ENCODE assay signal across 14 mouse cellular contexts in genomic region chr2:51912740-51913139, GRCm38 (mm10). TPM values are rescaled to one million over a fixed set of nuclear protein-coding genes. Genes with fewer than 3 reads are reported as not detected.
DNase-seq lines count a peak whose midpoint lies in the region; ATAC-seq and TF ChIP-seq lines count a peak whose summit lies in the region.
"Had no signal": no experiment of that assay in that cellular context is flagged by ENCODE, and none has a peak within 500 bp of the region (broad histone marks: within the 10 kb centered on the region; RNA-seq: fewer than 3 reads in every experiment).

No protein-coding gene starts in this region.

- DNase-seq in heart, embryonic 10.5 days (ENCODE audit: low spot score) = peak; percentile 74
- no peak for DNase-seq in heart, adult 18-20 months
- DNase-seq in stomach, postnatal 0 days (ENCODE audit: low spot score) = no peak
- peak; percentile 71 for DNase-seq in limb, embryonic 14.5 days (ENCODE audit: low spot score)
- DNase-seq in frontal cortex, adult 2 months (ENCODE audit: extremely low spot score in 1 of 2, low spot score in 1 of 2) = no peak
- DNase-seq: adrenal gland, adult 2 months; B cell, adult 2 months had no signal

- no peaks in the 10 kb centered on the region for H3K36me3 ChIP-seq in heart, embryonic 10.5 days
- no peaks in the 10 kb centered on the region for H3K36me3 ChIP-seq in stomach, embryonic 14.5 days (ENCODE audit: control insufficient read depth, insufficient read depth, low read length)
- no peaks in the 10 kb centered on the region for H3K36me3 ChIP-seq in stomach, postnatal 0 days (ENCODE audit: control insufficient read depth, insufficient read depth, low read length)
- H3K36me3 ChIP-seq in limb, embryonic 14.5 days (ENCODE audit: control insufficient read depth, insufficient read depth, low read length) = no peaks in the 10 kb centered on the region
- H3K36me3 ChIP-seq in stomach, embryonic 16.5 days (ENCODE audit: control insufficient read depth, insufficient read depth, low read length) = no peaks in the 10 kb centered on the region
- no peaks in the 10 kb centered on the region for H3K36me3 ChIP-seq in forebrain, embryonic 12.5 days (replicated peaks)
- H3K36me3 ChIP-seq: embryonic facial prominence, embryonic 15.5 days; liver, embryonic 12.5 days; midbrain, embryonic 13.5 days had no signal

- peak; percentile 33; the same call in 1 of the 2 replicates for ATAC-seq in stomach, embryonic 14.5 days (ENCODE audit: insufficient number of reproducible peaks, insufficient read depth, low FRiP score, low read depth)
- no peak for ATAC-seq in stomach, postnatal 0 days (ENCODE audit: low FRiP score, low TSS enrichment)
- ATAC-seq in limb, embryonic 14.5 days (ENCODE audit: low FRiP score, low read depth) = peak; percentile 16; the same call in 1 of the 2 replicates
- ATAC-seq in stomach, embryonic 16.5 days (ENCODE audit: insufficient read depth, low FRiP score) = peak; percentile 60; the same call in 1 of the 2 replicates
- ATAC-seq in forebrain, embryonic 12.5 days (ENCODE audit: low FRiP score) = no peak
- ATAC-seq: liver, embryonic 12.5 days; midbrain, embryonic 13.5 days had no signal

- no peaks in the 10 kb centered on the region for H3K27me3 ChIP-seq in heart, embryonic 10.5 days (ENCODE audit: insufficient read depth, poor library complexity, severe bottlenecking)
- H3K27me3 ChIP-seq in stomach, embryonic 14.5 days (ENCODE audit: control insufficient read depth, insufficient read depth, low read length) = no peaks in the 10 kb centered on the region
- no peaks in the 10 kb centered on the region for H3K27me3 ChIP-seq in stomach, postnatal 0 days (ENCODE audit: control insufficient read depth, insufficient read depth, low read length)
- H3K27me3 ChIP-seq in limb, embryonic 14.5 days (ENCODE audit: control insufficient read depth, insufficient read depth, low read length) = no peaks in the 10 kb centered on the region
- H3K27me3 ChIP-seq in stomach, embryonic 16.5 days (ENCODE audit: control insufficient read depth, insufficient read depth, low read length) = no peaks in the 10 kb centered on the region
- no peaks in the 10 kb centered on the region for H3K27me3 ChIP-seq in forebrain, embryonic 12.5 days
- H3K27me3 ChIP-seq: embryonic facial prominence, embryonic 15.5 days; liver, embryonic 12.5 days; midbrain, embryonic 13.5 days had no signal

- H3K4me2 ChIP-seq in stomach, embryonic 14.5 days (replicated peaks; ENCODE audit: low read depth, low read length) = peak overlapping the region; percentile 22; the same call in 1 of the 2 replicates
- no peak overlapping the region; the same call in 1 of the 2 replicates for H3K4me2 ChIP-seq in stomach, postnatal 0 days (replicated peaks; ENCODE audit: low read depth)
- H3K4me2 ChIP-seq in limb, embryonic 14.5 days (replicated peaks; ENCODE audit: low read depth, low read length, severe bottlenecking) = no peak overlapping the region
- H3K4me2 ChIP-seq in stomach, embryonic 16.5 days (ENCODE audit: low read depth, low read length) = no peak overlapping the region
- no peak overlapping the region for H3K4me2 ChIP-seq in forebrain, embryonic 12.5 days
- H3K4me2 ChIP-seq: embryonic facial prominence, embryonic 15.5 days; liver, embryonic 12.5 days; midbrain, embryonic 13.5 days had no signal

- peaks cover 7% of the 10 kb centered on the region; the same call in 1 of the 2 replicates for H3K4me1 ChIP-seq in heart, embryonic 10.5 days
- peaks cover 12% of the 10 kb centered on the region; the same call in 1 of the 2 replicates for H3K4me1 ChIP-seq in stomach, embryonic 14.5 days (ENCODE audit: control insufficient read depth, insufficient read depth, low read length)
- 0 out of 2 replicates have a peak, but pooled peaks cover 2% of the 10 kb centered on the region for H3K4me1 ChIP-seq in stomach, postnatal 0 days (replicated peaks; ENCODE audit: control insufficient read depth, insufficient read depth)
- peaks cover 22% of the 10 kb centered on the region for H3K4me1 ChIP-seq in limb, embryonic 14.5 days (ENCODE audit: control insufficient read depth, insufficient read depth, low read length)
- H3K4me1 ChIP-seq in stomach, embryonic 16.5 days (ENCODE audit: control insufficient read depth, insufficient read depth, low read length) = no peaks in the 10 kb centered on the region; the same call in 1 of the 2 replicates
- peaks cover 4% of the 10 kb centered on the region; the same call in 1 of the 2 replicates for H3K4me1 ChIP-seq in forebrain, embryonic 12.5 days
- H3K4me1 ChIP-seq: liver, embryonic 12.5 days; midbrain, embryonic 13.5 days had no signal

- no peaks in the 10 kb centered on the region for H3K9me3 ChIP-seq in heart, embryonic 10.5 days
- H3K9me3 ChIP-seq in stomach, embryonic 14.5 days (ENCODE audit: control insufficient read depth, low read depth, low read length) = no peaks in the 10 kb centered on the region
- H3K9me3 ChIP-seq in stomach, postnatal 0 days (ENCODE audit: control insufficient read depth, low read length) = no peaks in the 10 kb centered on the region
- no peaks in the 10 kb centered on the region for H3K9me3 ChIP-seq in limb, embryonic 14.5 days (ENCODE audit: control insufficient read depth, low read length)
- H3K9me3 ChIP-seq in stomach, embryonic 16.5 days (replicated peaks; ENCODE audit: control insufficient read depth, low read length) = no peaks in the 10 kb centered on the region
- no peaks in the 10 kb centered on the region for H3K9me3 ChIP-seq in forebrain, embryonic 12.5 days
- H3K9me3 ChIP-seq: embryonic facial prominence, embryonic 15.5 days; liver, embryonic 12.5 days; midbrain, embryonic 13.5 days had no signal

- no peak overlapping the region for H3K9ac ChIP-seq in stomach, embryonic 14.5 days (replicated peaks; ENCODE audit: low read depth, low read length)
- H3K9ac ChIP-seq in stomach, postnatal 0 days (ENCODE audit: low read length) = no peak overlapping the region
- H3K9ac ChIP-seq in limb, embryonic 14.5 days (ENCODE audit: low read depth, low read length, severe bottlenecking) = no peak overlapping the region
- H3K9ac ChIP-seq in stomach, embryonic 16.5 days (ENCODE audit: low read length) = no peak overlapping the region
- no peak overlapping the region for H3K9ac ChIP-seq in forebrain, embryonic 12.5 days
- H3K9ac ChIP-seq: embryonic facial prominence, embryonic 15.5 days; liver, embryonic 12.5 days; midbrain, embryonic 13.5 days had no signal

- TF ChIP-seq CTCF in stomach, postnatal 0 days (IDR thresholded peaks at IDR 0.05; ENCODE audit: low read depth) = no peak

- peak overlapping the region; percentile 64 for H3K27ac ChIP-seq in heart, embryonic 10.5 days
- peak overlapping the region; percentile 88 for H3K27ac ChIP-seq in stomach, embryonic 14.5 days (ENCODE audit: low read length)
- no peak overlapping the region for H3K27ac ChIP-seq in stomach, postnatal 0 days (replicated peaks)
- no peak overlapping the region for H3K27ac ChIP-seq in limb, embryonic 14.5 days (replicated peaks; ENCODE audit: low read depth, low read length)
- peak overlapping the region; percentile 80 for H3K27ac ChIP-seq in stomach, embryonic 16.5 days (ENCODE audit: low read length)
- H3K27ac ChIP-seq in forebrain, embryonic 12.5 days = no peak overlapping the region
- H3K27ac ChIP-seq: embryonic facial prominence, embryonic 15.5 days; layer of hippocampus, adult 2 months; liver, embryonic 12.5 days; midbrain, embryonic 13.5 days had no signal

- TF ChIP-seq POLR2A in limb, embryonic 14.5 days (IDR thresholded peaks at IDR 0.05; ENCODE audit: borderline replicate concordance, extremely low read depth, insufficient read depth, insufficient read length) = no peak

- WGBS in heart, embryonic 10.5 days = 25% methylated on average over 6 of the region's 6 CpGs
- 14% methylated on average over 6 of the region's 6 CpGs for WGBS in stomach, embryonic 14.5 days
- WGBS in stomach, postnatal 0 days = 23% methylated on average over 6 of the region's 6 CpGs
- WGBS in limb, embryonic 14.5 days = 9% methylated on average over 6 of the region's 6 CpGs
- 17% methylated on average over 6 of the region's 6 CpGs for WGBS in stomach, embryonic 16.5 days
- WGBS in forebrain, embryonic 12.5 days = 71% methylated on average over 6 of the region's 6 CpGs

- H3K4me3 ChIP-seq in heart, embryonic 10.5 days = no peak overlapping the region
- no peak overlapping the region for H3K4me3 ChIP-seq in stomach, embryonic 14.5 days (ENCODE audit: low read depth, low read length)
- no peak overlapping the region for H3K4me3 ChIP-seq in stomach, postnatal 0 days (ENCODE audit: low read depth, low read length)
- H3K4me3 ChIP-seq in limb, embryonic 14.5 days (replicated peaks; ENCODE audit: low read length) = no peak overlapping the region
- H3K4me3 ChIP-seq in stomach, embryonic 16.5 days (replicated peaks; ENCODE audit: low read length) = no peak overlapping the region
- H3K4me3 ChIP-seq in forebrain, embryonic 12.5 days (replicated peaks) = no peak overlapping the region
- H3K4me3 ChIP-seq: embryonic facial prominence, embryonic 15.5 days; layer of hippocampus, adult 2 months; liver, embryonic 12.5 days; midbrain, embryonic 13.5 days had no signal

- no peak for TF ChIP-seq EP300 in stomach, postnatal 0 days (optimal IDR thresholded peaks at IDR 0.05)

RNA-seq across cellular contexts. Expression of gene Rbm43, which starts 22.2 kb away (rescaled TPM):
- polyA plus RNA-seq in heart, embryonic 10.5 days (2016; fragmentation: Nextera tagmentation; extraction: Ambion mirVana) = 10.4 and 10.7 TPM in 2 replicates
- total RNA-seq in heart, adult 18-20 months (2021) = 1 to 10 TPM; 4.0 to 5.2 TPM
- 18.7 and 19.0 TPM in 2 replicates for polyA plus RNA-seq in stomach, embryonic 14.5 days (2014; fragmentation: Nextera tagmentation; extraction: Ambion mirVana)
- polyA plus RNA-seq in stomach, postnatal 0 days (2015; fragmentation: Nextera tagmentation; extraction: Ambion mirVana) = 8.0 and 8.4 TPM in 2 replicates
- 9.6 and 10.8 TPM in 2 replicates for polyA plus RNA-seq in limb, embryonic 14.5 days (2012; rRNA removed)
- polyA plus RNA-seq in limb, embryonic 14.5 days (2014; fragmentation: Nextera tagmentation; extraction: Ambion mirVana) = 17.4 and 18.5 TPM in 2 replicates
- 15.1 and 16.5 TPM in 2 replicates for polyA plus RNA-seq in stomach, embryonic 16.5 days (2015; fragmentation: Nextera tagmentation; extraction: Ambion mirVana)
- polyA plus RNA-seq in forebrain, embryonic 12.5 days (2016; fragmentation: Nextera tagmentation; extraction: Ambion mirVana) = 5.4 and 6.8 TPM in 2 replicates
- 13.3 and 14.6 TPM in 2 replicates for polyA plus RNA-seq in frontal cortex, adult 2 months (2012; rRNA removed)

Comparison
In these comparisons a context has a peak if more than half of its experiments do, and no peak if none do; other contexts are left out.
1. DNase-seq: peak in heart, embryonic 10.5 days (single experiment) and limb, embryonic 14.5 days (single experiment); none in heart, adult 18-20 months (0 of 2), stomach, postnatal 0 days (single experiment) and frontal cortex, adult 2 months (0 of 2).
2. H3K27ac ChIP-seq: peak in heart, embryonic 10.5 days (single experiment), stomach, embryonic 14.5 days (single experiment) and stomach, embryonic 16.5 days (single experiment); none in stomach, postnatal 0 days (single experiment), limb, embryonic 14.5 days (single experiment) and forebrain, embryonic 12.5 days (single experiment).
3. ATAC-seq: peak in stomach, embryonic 14.5 days (single experiment), limb, embryonic 14.5 days (single experiment) and stomach, embryonic 16.5 days (single experiment); none in stomach, postnatal 0 days (single experiment) and forebrain, embryonic 12.5 days (single experiment).